Mouse (Mus musculus) limb, embryonic 12.5 days (tissue): ENCODE results near the gene Agxt2. TPM values are rescaled to one million over a fixed set of nuclear protein-coding genes. Genes with fewer than 3 reads are reported as not detected.

ENCODE experiments used
- ATAC-seq: fragments of 200-750 bp; cut with Nextera tagmentation; 2 replicates; pipeline ENCODE4 v1.8.0; 2017; ENCODE audit warnings: low read depth, moderate TSS enrichment; ENCODE audit not compliant: insufficient number of reproducible peaks, insufficient read depth, low FRiP score, low TSS enrichment
- H3K27ac ChIP-seq: fragments of 300-500 bp; sonication (generic); 2 replicates; pipeline ENCODE4 v1.5.1; 2016; ENCODE audit warnings: mild to moderate bottlenecking, moderate library complexity
- H3K27me3 ChIP-seq: fragments of 300-500 bp; sonication (generic); 2 replicates; pipeline ENCODE4 v1.6.1; 2016; ENCODE audit warnings: mild to moderate bottlenecking, moderate library complexity
- H3K36me3 ChIP-seq: fragments of 300-500 bp; sonication (generic); 2 replicates; pipeline ENCODE4 v1.6.1; 2016; ENCODE audit warnings: mild to moderate bottlenecking, moderate library complexity
- H3K4me1 ChIP-seq: fragments of 300-500 bp; sonication (generic); replicated peaks from 2 replicates; pipeline ENCODE4 v1.6.1; 2016
- H3K4me2 ChIP-seq: fragments of 300-500 bp; sonication (generic); 2 replicates; pipeline ENCODE4 v1.6.1; 2016; ENCODE audit warnings: mild to moderate bottlenecking, moderate library complexity
- H3K4me3 ChIP-seq: fragments of 300-500 bp; sonication (generic); replicated peaks from 2 replicates; pipeline ENCODE4 v1.5.1; 2016; ENCODE audit warnings: mild to moderate bottlenecking
- H3K9ac ChIP-seq: fragments of 300-500 bp; sonication (generic); replicated peaks from 2 replicates; pipeline ENCODE4 v1.6.1; 2016; ENCODE audit warnings: mild to moderate bottlenecking, moderate library complexity
- H3K9me3 ChIP-seq: fragments of 300-500 bp; sonication (generic); 2 replicates; pipeline ENCODE4 v1.6.1; 2016; ENCODE audit warnings: mild to moderate bottlenecking, moderate library complexity
- WGBS: fragments of 180-500 bp; shearing (Covaris S2); methylation state at CpG from one replicate; pipeline ENCODE4 v1.1.7; 2016; 5-methylcytosine and 5-hydroxymethylcytosine counted together
- polyA plus RNA-seq: library from polyadenylated mRNA; unstranded; fragments of >200 nt; fragmentation: Nextera tagmentation; extraction: Ambion mirVana; gene quantifications from 2 replicates; pipeline ENCODE4 v1.2.1, GENCODE M21; 2016

The Agxt2 gene
- not detected in 2 replicates for polyA plus RNA-seq

DNA sequence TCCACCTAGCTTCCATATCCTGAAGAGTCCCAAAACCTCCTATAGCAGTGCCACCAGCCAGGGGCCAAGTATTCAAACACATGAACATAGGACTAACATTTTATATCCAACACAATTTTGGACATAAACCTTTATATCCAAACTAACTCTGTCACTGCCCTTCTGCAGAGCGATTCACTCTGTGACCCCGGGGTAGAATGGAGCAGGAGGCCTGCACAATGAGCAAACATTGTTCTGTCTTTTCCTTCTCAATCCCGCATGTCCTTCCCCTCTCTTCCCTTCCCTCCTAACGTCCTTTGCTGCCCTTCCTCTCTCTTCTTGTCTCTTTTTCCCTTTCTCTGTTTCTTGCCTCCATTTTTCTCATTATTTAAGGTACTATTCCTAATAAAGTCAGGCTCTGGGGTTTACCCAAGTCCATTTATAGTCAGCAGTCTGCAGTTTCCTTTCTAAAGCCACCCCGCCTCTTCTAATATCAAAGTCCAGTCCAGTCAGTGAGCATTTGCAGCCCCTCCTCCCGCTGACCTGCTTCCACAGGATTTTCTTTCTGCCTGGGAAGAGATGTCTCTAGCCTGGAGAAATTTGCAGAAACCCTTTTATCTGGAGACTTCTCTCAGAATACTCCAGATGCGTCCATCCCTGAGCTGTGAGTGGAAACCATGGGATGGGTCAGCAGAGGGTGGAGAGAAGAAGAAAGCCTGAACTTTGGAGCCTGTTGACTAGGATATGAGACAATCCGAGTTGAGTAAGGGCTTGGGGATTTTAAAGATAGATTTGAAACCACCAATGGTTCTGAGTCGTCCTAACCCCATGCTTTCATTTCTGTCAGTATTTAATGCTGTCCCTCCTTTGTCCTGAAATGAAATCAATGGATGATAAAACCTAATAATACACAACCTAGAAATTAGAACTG, at the start of gene Agxt2:
Agxt2 (plus strand) TSS at position 494 of the 910 bp plus-strand sequence.
- no peak for ATAC-seq
- Histone ChIP-seq H3K4me2 (no peak within 1 kb of the TSS), H3K36me3 (no peaks in the 10 kb centered on the region), H3K9me3 (no peaks in the 10 kb centered on the region), H3K27me3 (no peaks in the 10 kb centered on the region), H3K4me3 (no peak within 1 kb of the TSS), H3K4me1 (no peaks in the 10 kb centered on the region), H3K27ac (no peak within 1 kb of the TSS), H3K9ac (no peak within 1 kb of the TSS)
- 80% methylated on average over 9 of the region's 9 CpGs for WGBS

DNA sequence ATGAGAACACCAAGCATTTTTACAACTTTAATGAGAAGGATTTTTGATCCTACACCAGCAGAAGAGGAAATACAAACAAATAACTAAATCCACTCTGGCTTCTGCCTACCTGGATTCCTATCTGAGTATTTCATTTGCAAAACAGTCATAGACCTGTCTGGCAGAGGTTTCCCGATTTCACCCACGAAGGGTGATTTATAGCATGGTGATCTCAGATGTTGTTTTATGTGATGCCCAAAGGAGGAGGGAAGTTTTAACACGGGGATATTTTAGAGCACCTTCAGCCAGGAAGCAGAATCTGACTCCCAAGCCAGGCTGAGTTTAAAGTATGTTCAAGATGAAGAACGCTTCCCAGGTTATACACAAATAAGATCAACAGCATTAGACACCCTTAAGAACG, 46.5 kb upstream of the Agxt2 start:
- ATAC-seq: no peak
- H3K27ac ChIP-seq: no peak overlapping the region
- no peak overlapping the region for H3K4me2 ChIP-seq
- H3K4me3 ChIP-seq: no peak overlapping the region
- 70% methylated on average over 5 of the region's 5 CpGs for WGBS
- no peaks in the 10 kb centered on the region for H3K4me1 ChIP-seq
- H3K9ac ChIP-seq: no peak overlapping the region
- no peaks in the 10 kb centered on the region for H3K27me3 ChIP-seq
- no peaks in the 10 kb centered on the region for H3K9me3 ChIP-seq
- H3K36me3 ChIP-seq: no peaks in the 10 kb centered on the region

DNA sequence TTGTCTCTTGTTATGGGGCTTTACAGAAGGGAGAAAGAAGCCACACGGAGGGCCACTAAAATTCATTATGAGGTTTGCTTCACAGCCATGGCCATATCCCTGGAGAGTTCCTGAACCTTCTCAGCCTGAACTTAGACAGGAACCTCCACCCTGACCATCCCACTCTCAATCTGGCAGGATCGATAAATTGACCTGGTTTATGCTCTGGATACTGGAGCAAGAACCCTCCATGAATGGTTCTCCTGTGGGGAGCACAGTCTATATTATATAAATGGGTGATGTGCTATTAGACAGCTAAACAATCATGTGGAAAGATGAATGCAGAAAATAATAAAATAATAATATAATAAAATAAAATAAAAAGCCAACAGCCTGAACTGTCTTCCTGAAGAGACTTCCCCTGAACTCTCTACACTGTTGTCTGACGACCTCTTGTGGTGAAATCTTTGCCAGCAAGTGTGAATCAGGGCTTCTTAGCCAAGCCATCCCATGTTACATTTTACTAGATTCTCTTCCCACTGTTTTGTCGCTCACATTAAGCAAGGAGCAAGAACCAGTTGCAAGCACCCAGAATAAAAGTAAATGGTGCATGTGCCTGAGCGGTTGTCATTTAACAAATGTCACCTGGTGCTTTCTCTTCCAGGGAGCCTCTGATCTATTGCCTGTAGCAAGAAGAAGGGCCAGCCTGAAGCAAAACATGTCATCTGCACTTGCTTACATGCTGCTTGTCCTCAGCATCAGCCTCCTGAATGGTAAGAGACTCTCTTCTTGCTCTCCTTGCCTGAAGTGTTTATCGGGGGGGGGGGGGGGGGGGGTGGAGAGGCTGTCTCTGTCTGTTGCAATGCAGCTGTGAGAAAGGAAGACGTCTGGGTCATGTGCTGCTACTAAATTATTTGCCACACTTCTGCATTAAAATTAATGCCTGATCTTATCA, 44.5 kb upstream of the Agxt2 start:
- no peak overlapping the region for H3K9ac ChIP-seq
- 52% methylated on average over 7 of the region's 7 CpGs for WGBS
- H3K4me2 ChIP-seq: no peak overlapping the region
- H3K4me1 ChIP-seq: no peaks in the 10 kb centered on the region
- H3K36me3 ChIP-seq: no peaks in the 10 kb centered on the region
- no peak for ATAC-seq
- H3K27ac ChIP-seq: no peak overlapping the region
- no peaks in the 10 kb centered on the region for H3K27me3 ChIP-seq
- no peaks in the 10 kb centered on the region for H3K9me3 ChIP-seq
- no peak overlapping the region for H3K4me3 ChIP-seq

DNA sequence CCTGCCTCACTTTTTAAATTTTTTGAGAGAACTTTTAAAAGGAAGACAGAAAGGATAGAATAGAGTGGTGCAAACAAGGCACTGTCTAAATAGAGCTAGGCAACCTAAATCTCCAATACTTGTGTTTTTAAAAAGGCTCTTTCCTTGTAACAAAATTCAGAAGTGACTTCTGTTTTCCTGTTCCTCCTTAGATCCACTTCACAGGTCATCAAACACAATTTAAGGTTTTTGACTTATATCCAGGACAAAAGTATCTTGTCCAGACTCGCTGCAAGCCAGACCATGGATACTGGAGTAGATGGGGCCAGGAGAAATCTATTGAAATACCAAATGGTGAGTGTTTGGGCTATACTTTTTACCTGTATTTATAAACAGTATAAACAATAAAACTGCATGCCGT, 33.3 kb upstream of the Agxt2 start, which contains the start of gene Gm21973:
Gm21973 (plus strand) TSS at position 301 of the 400 bp plus-strand sequence.
- Histone ChIP-seq H3K4me2 (no peak within 1 kb of the TSS), H3K36me3 (no peaks in the 10 kb centered on the region), H3K4me3 (no peak within 1 kb of the TSS), H3K27ac (no peak within 1 kb of the TSS), H3K4me1 (no peaks in the 10 kb centered on the region), H3K9me3 (no peaks in the 10 kb centered on the region), H3K27me3 (no peaks in the 10 kb centered on the region), H3K9ac (no peak within 1 kb of the TSS)
- 80% methylated on average over 2 of the region's 2 CpGs for WGBS
- no peak for ATAC-seq

DNA sequence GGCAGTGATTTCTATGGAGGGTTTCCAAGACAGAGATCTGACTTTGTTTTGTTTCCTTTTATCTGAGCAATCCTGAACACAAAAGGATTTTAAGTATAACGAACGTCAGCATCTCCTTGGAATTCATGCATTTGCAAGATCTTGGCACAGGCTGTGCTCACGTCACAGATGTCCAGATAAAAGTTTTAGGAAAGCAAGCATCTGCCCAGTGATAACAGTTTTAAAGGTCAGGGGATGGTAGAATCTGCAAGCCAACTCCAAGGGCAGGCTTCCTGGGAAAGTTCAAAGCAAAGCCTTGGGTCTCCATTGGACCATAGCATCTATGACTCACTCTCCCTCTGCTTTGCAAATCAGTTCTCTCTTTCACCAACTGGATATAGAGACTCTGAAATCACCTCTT, 27.7 kb upstream of the Agxt2 start:
- WGBS: 90% methylated on average over 3 of the region's 3 CpGs
- Histone ChIP-seq H3K4me1 (no peaks in the 10 kb centered on the region), H3K9ac (no peak overlapping the region), H3K27me3 (no peaks in the 10 kb centered on the region), H3K4me2 (no peak overlapping the region), H3K27ac (no peak overlapping the region), H3K9me3 (no peaks in the 10 kb centered on the region), H3K4me3 (no peak overlapping the region), H3K36me3 (no peaks in the 10 kb centered on the region)
- no peak for ATAC-seq

DNA sequence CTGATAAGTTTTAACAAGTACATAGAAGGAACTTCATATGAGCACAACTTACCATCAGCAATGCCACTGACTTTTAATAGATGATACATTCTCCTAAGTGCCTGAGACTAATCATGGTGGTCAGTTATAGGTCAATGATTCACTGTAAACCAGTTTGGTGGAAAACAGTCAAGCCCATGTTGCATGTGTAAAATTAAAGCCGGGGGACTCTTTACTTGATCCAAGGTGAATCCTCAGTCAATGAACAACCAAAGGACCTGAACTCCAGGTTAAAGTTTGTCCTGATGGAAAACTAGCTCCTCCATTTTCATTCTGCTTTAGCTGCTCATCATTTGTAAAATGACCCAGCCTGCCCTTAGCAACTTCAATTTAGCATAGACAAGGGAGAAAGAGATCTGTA, 25.8 kb upstream of the Agxt2 start:
- Histone ChIP-seq H3K9me3 (no peaks in the 10 kb centered on the region), H3K4me2 (no peak overlapping the region), H3K4me3 (no peak overlapping the region), H3K9ac (no peak overlapping the region), H3K27me3 (no peaks in the 10 kb centered on the region), H3K4me1 (no peaks in the 10 kb centered on the region), H3K27ac (no peak overlapping the region), H3K36me3 (no peaks in the 10 kb centered on the region)
- 90% methylated on average over 1 of the region's 1 CpGs for WGBS
- ATAC-seq: no peak

DNA sequence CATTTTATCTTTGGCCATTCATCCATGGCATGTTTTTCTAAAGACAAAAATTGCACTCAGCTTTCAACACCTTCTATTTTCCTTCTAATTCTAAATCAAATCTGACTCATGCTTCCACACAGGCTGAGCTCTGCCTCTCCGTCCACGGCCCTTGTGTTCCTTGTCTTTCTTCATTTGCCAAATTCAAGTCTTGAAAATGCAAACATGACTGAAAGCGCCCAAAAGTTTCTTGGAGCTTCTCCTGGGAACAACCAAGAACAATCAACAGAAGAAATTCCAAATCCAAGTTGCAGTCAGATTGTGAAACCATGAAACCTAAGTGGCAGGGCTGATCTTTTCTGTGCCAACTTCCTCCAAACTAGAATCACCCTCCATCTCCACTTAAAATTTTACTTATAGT, 19.7 kb upstream of the Agxt2 start:
- Histone ChIP-seq H3K4me3 (no peak overlapping the region), H3K27me3 (no peaks in the 10 kb centered on the region), H3K9ac (no peak overlapping the region), H3K27ac (no peak overlapping the region), H3K4me2 (no peak overlapping the region), H3K36me3 (no peaks in the 10 kb centered on the region), H3K9me3 (no peaks in the 10 kb centered on the region), H3K4me1 (no peaks in the 10 kb centered on the region)
- WGBS: 91% methylated on average over 3 of the region's 3 CpGs
- no peak for ATAC-seq

DNA sequence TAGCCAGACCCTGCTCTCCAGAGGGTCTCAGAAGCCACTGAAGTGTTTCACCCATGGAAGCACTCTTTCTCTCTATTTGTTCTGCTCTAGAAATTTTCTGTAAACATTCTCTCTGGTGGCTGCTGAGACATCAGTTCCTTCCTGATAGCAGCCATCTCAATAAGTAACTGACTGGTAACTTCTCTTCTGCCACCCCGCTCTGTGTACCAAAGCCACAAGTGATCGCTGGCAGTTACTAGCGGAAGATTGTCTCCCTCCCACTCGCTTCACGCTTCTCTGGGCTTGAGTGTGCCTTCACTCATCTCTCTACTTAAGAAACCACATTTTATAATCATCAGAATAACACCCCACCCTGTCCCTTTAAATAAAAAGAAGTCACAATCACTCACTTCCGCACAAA, 11.3 kb upstream of the Agxt2 start:
- H3K27me3 ChIP-seq: no peaks in the 10 kb centered on the region
- WGBS: 91% methylated on average over 6 of the region's 6 CpGs
- no peak overlapping the region for H3K9ac ChIP-seq
- no peak overlapping the region for H3K4me2 ChIP-seq
- ATAC-seq: no peak
- no peaks in the 10 kb centered on the region for H3K4me1 ChIP-seq
- no peak overlapping the region for H3K27ac ChIP-seq
- no peaks in the 10 kb centered on the region for H3K36me3 ChIP-seq
- H3K9me3 ChIP-seq: no peaks in the 10 kb centered on the region
- no peak overlapping the region for H3K4me3 ChIP-seq

DNA sequence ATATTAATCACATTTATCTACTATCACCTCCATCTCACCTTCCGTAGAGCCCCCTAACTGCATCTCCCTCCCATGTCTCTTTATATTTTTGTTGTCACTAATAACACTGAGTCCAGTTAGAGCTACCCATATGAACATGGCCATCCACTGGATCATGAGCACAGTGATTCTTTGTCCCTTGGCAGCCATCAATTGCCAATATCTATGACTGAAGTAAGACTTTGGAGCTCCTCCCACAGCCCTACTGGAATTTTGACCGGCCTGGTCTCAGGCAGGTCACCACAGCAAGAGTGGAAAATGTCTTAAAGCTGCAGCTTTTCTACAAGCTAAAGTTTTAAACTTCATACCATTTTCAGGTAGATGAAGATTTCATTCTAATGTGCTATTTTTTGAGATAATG, 8.0 kb downstream of the Agxt2 start:
- H3K4me2 ChIP-seq: no peak overlapping the region
- WGBS: 93% methylated on average over 2 of the region's 2 CpGs
- ATAC-seq: no peak
- H3K4me1 ChIP-seq: no peaks in the 10 kb centered on the region
- H3K36me3 ChIP-seq: no peaks in the 10 kb centered on the region
- H3K9me3 ChIP-seq: no peaks in the 10 kb centered on the region
- no peak overlapping the region for H3K4me3 ChIP-seq
- no peak overlapping the region for H3K9ac ChIP-seq
- H3K27ac ChIP-seq: no peak overlapping the region
- H3K27me3 ChIP-seq: no peaks in the 10 kb centered on the region

DNA sequence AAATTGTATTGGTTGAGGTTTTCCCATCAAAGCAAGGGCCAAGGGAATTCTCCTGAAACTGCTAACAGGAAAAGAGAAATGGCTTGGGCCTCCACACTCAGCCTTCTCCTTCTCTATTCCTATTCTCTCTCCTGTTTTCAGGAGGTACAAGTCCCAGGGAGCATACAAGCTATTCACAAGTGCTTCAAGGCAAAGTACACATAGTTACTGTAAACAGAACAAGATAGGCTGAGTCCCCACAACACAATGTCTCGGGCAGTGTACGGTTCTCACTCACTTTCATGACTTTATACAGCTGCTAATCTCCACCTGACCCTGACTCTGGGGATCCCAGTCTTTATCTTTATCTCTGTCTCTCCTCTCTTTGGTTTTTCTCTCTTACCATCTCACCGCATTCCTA, 17.1 kb downstream of the Agxt2 start:
- 90% methylated on average over 3 of the region's 3 CpGs for WGBS

DNA sequence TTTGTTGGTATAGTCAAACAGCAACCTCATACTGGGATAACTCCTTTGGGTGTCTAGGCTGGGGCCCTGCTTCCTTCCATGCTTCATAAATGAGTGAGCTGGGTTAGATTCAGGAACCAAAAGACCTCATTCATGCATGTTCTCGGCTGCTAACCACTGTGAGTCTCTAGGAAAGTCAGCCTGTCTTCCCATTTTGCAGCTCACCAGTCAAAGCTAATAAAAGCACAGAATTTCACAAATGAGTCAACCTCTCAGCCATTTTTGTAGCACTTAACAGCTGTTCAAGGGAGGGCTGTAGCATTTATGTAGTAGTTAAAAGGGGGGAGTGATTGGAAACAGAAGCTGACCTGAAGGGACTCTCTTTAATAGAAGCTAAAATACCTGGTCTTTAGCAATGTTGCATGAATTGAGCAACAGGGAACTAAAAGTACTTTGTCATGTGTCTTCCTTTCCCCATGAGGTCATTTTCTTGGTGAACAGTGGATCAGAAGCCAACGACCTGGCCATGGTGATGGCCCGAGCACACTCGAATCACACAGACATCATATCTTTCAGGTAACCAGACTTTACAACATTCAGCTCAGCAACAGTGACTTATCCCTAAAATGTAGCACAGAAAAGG, 20.1 kb downstream of the Agxt2 start:
- Histone ChIP-seq H3K9me3 (no peaks in the 10 kb centered on the region), H3K36me3 (no peaks in the 10 kb centered on the region), H3K9ac (no peak overlapping the region), H3K4me1 (peaks cover 7% of the 10 kb centered on the region; the same call in 1 of the 2 replicates), H3K4me2 (no peak overlapping the region), H3K27me3 (no peaks in the 10 kb centered on the region), H3K4me3 (no peak overlapping the region), H3K27ac (peak overlapping the region; percentile 45; the same call in 1 of the 2 replicates)
- no peak; the same call in 1 of the 2 replicates for ATAC-seq
- WGBS: 57% methylated on average over 4 of the region's 4 CpGs

More for the DNA sequence above, 17.1 kb downstream of the Agxt2 start:
- H3K27me3 ChIP-seq: no peaks in the 10 kb centered on the region
- peaks cover 7% of the 10 kb centered on the region; the same call in 1 of the 2 replicates for H3K4me1 ChIP-seq
- no peak overlapping the region for H3K4me3 ChIP-seq
- H3K27ac ChIP-seq: no peak overlapping the region
- H3K36me3 ChIP-seq: no peaks in the 10 kb centered on the region
- no peak for ATAC-seq
- no peaks in the 10 kb centered on the region for H3K9me3 ChIP-seq
- H3K9ac ChIP-seq: no peak overlapping the region
- no peak overlapping the region for H3K4me2 ChIP-seq
